Mouse (Mus musculus) bone marrow, adult 2 months (tissue): ENCODE measurements around the gene Ost4.

Experiments
- CTCF ChIP-seq: fragments of 200-500 bp; IDR thresholded peaks from 2 replicates; pipeline ENCODE4 v1.5.1; 2011; ENCODE audit warnings: low read length, control low read depth; ENCODE audit not compliant: control insufficient read depth, insufficient read depth
- POLR2A ChIP-seq: fragments of 200-500 bp; IDR thresholded peaks from 2 replicates; pipeline ENCODE4 v1.6.1; 2011; ENCODE audit warnings: low read depth, mild to moderate bottlenecking, control low read depth, low read length, borderline replicate concordance; ENCODE audit not compliant: control insufficient read depth

DNA sequence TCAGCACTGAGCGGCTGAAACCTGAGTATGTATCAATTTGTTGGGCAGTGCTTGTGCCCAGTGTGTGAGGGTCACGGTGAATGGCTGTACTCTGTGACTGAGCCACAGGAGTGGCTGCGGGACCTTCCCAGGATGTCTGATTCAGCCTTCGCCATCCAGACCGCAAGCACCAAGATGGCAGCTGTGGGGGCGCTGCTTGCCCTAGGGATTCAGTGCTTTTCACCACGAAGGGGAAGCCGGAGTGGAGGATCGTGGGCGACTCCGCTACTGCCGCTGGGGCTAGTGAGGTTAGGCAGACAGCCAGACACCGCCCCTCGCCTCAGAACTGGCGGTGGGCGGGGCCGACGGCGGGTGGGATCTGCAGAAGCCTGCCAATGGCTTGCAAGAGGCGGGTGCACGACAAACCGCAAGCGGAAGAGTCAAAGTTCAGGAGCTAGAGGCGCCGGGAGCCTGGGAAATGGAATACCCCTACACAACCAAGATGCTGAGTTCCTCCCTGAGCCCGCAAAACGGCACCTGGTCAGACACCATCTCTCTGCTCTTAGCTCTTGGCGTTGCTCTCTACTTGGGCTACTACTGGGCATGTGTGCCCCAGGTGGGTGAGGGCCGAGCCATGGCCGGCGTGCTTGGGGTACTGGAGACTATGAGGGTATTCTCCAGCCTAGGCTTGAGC lies 42.2 kb upstream of the Ost4 start:
- TF ChIP-seq CTCF (no peak), POLR2A (peak; percentile 73; the same call in 1 of the 2 replicates)
